Mouse (Mus musculus) stomach, embryonic 14.5 days (tissue): ENCODE measurements around the gene Nrip1. TPM values are rescaled to one million over a fixed set of nuclear protein-coding genes. Genes with fewer than 3 reads are reported as not detected.

Experiments
- ATAC-seq: fragments of 200-750 bp; cut with Nextera tagmentation; 2 replicates; pipeline ENCODE4 v1.8.0; 2017; ENCODE audit warnings: low read depth, moderate TSS enrichment; ENCODE audit not compliant: insufficient number of reproducible peaks, insufficient read depth, low FRiP score
- H3K27ac ChIP-seq: fragments of 300-500 bp; sonication (generic); 2 replicates; pipeline ENCODE4 v1.5.1; 2014; ENCODE audit warnings: mild to moderate bottlenecking, low read length, moderate library complexity, mixed read lengths
- H3K27me3 ChIP-seq: fragments of 300-500 bp; sonication (generic); 2 replicates; pipeline ENCODE4 v1.6.1; 2014; ENCODE audit warnings: low read length, control low read depth, mixed read lengths; ENCODE audit not compliant: control insufficient read depth, insufficient read depth
- H3K36me3 ChIP-seq: fragments of 300-500 bp; sonication (generic); 2 replicates; pipeline ENCODE4 v1.6.1; 2014; ENCODE audit warnings: mild to moderate bottlenecking, control low read depth, low read length, moderate library complexity, mixed read lengths; ENCODE audit not compliant: control insufficient read depth, insufficient read depth
- H3K4me1 ChIP-seq: fragments of 300-500 bp; sonication (generic); 2 replicates; pipeline ENCODE4 v1.6.1; 2014; ENCODE audit warnings: low read length, control low read depth, mixed read lengths; ENCODE audit not compliant: control insufficient read depth, insufficient read depth
- H3K4me2 ChIP-seq: fragments of 300-500 bp; sonication (generic); replicated peaks from 2 replicates; pipeline ENCODE4 v1.6.1; 2014; ENCODE audit warnings: low read depth, low read length, control low read depth
- H3K4me3 ChIP-seq: fragments of 300-500 bp; sonication (generic); 2 replicates; pipeline ENCODE4 v1.5.1; 2014; ENCODE audit warnings: low read depth, low read length, control low read depth
- H3K9ac ChIP-seq: fragments of 300-500 bp; sonication (generic); replicated peaks from 2 replicates; pipeline ENCODE4 v1.6.1; 2014; ENCODE audit warnings: low read depth, mild to moderate bottlenecking, control low read depth, low read length, moderate library complexity, mixed read lengths
- H3K9me3 ChIP-seq: fragments of 300-500 bp; sonication (generic); 2 replicates; pipeline ENCODE4 v1.6.1; 2016; ENCODE audit warnings: low read depth, low read length, control low read depth; ENCODE audit not compliant: control insufficient read depth
- WGBS: fragments of 180-500 bp; shearing (Covaris S2); extraction: QIAGEN DNeasy Blood & Tissue Kit; methylation state at CpG from one replicate; pipeline ENCODE4 v1.1.7; 2014; 5-methylcytosine and 5-hydroxymethylcytosine counted together
- polyA plus RNA-seq: library from polyadenylated mRNA; unstranded; fragments of >200 nt; fragmentation: Nextera tagmentation; extraction: Ambion mirVana; gene quantifications from 2 replicates; pipeline ENCODE4 v1.2.1, GENCODE M21; 2014

Nrip1 gene
- polyA plus RNA-seq, 1 experiment from 2014 or later, result 51.4 TPM

DNA sequence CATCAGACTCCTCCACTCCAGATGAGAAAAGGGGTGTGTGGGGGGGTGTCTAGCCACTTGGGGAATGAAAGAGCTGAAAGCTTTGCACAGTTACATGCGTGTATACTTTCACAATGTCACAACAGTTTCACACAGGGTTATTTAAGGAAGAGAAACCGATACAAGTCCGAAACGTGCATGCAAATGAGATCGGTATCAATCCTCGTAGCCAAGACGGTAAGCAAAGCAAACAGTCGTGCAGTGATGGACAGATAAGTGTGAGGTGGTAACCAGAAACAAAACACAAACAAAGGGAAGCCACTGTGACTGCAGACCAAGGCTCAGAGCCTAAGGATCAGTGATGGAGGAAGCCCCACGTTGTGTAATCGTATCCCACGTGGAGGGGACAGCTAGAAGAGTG lies 36.7 kb downstream of the Nrip1 start:
- no peak overlapping the region for H3K9ac ChIP-seq
- no peaks in the 10 kb centered on the region for H3K4me1 ChIP-seq
- no peak overlapping the region for H3K27ac ChIP-seq
- no peak for ATAC-seq
- 89% methylated on average over 11 of the region's 11 CpGs for WGBS
- H3K4me3 ChIP-seq, result no peak overlapping the region
- no peaks in the 10 kb centered on the region for H3K27me3 ChIP-seq
- no peaks in the 10 kb centered on the region for H3K9me3 ChIP-seq
- H3K36me3 ChIP-seq, result 0 out of 2 replicates have a peak, but pooled peaks cover 3% of the 10 kb centered on the region
- H3K4me2 ChIP-seq, result no peak overlapping the region

DNA sequence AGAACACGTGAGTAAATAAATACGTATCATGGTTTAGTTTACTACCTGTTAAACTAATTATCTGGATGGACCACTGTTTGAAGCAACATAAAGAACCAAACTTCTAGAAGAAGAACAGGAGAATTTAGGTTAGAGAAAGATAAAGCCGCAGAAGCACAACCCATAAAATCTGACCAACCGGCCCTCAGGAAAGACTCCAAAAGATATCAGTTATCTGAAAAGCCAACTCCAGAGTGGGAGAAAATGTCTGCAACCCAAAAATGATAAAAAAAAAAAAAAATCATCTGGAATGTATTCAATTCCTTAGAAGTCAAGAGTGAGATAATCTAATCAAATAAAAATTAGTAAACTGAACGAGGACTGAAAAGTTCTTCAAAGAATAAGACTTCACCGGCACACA lies 37.7 kb downstream of the Nrip1 start:
- no peak for ATAC-seq
- Histone ChIP-seq H3K27me3 (no peaks in the 10 kb centered on the region), H3K4me2 (no peak overlapping the region), H3K9me3 (no peaks in the 10 kb centered on the region), H3K27ac (no peak overlapping the region), H3K4me3 (no peak overlapping the region), H3K9ac (no peak overlapping the region), H3K4me1 (no peaks in the 10 kb centered on the region), H3K36me3 (0 out of 2 replicates have a peak, but pooled peaks cover 3% of the 10 kb centered on the region)
- WGBS, result 90% methylated on average over 6 of the region's 6 CpGs

GRCm38 (mm10) chr16:76332127-76332526 lies 41.5 kb downstream of the Nrip1 start:
- Histone ChIP-seq H3K9ac (no peak overlapping the region), H3K9me3 (no peaks in the 10 kb centered on the region), H3K36me3 (no peaks in the 10 kb centered on the region), H3K4me3 (no peak overlapping the region), H3K27me3 (no peaks in the 10 kb centered on the region), H3K4me1 (no peaks in the 10 kb centered on the region), H3K27ac (no peak overlapping the region), H3K4me2 (no peak overlapping the region)
- WGBS, result 39% methylated on average over 7 of the region's 7 CpGs
- ATAC-seq, result 0 out of 2 replicates have a peak, but pooled peaks have one; percentile 37

- no peak overlapping the region for H3K4me2 ChIP-seq
- no peaks in the 10 kb centered on the region for H3K4me1 ChIP-seq
- no peak overlapping the region for H3K27ac ChIP-seq
- WGBS, result 89% methylated on average over 7 of the region's 7 CpGs
- no peaks in the 10 kb centered on the region for H3K27me3 ChIP-seq
- H3K9me3 ChIP-seq, result no peaks in the 10 kb centered on the region
- no peak overlapping the region for H3K9ac ChIP-seq
- ATAC-seq, result no peak
- no peak overlapping the region for H3K4me3 ChIP-seq
- no peaks in the 10 kb centered on the region for H3K36me3 ChIP-seq
Measured at GRCm38 (mm10) chr16:76331231-76331630, 42.4 kb downstream of the Nrip1 start.

DNA sequence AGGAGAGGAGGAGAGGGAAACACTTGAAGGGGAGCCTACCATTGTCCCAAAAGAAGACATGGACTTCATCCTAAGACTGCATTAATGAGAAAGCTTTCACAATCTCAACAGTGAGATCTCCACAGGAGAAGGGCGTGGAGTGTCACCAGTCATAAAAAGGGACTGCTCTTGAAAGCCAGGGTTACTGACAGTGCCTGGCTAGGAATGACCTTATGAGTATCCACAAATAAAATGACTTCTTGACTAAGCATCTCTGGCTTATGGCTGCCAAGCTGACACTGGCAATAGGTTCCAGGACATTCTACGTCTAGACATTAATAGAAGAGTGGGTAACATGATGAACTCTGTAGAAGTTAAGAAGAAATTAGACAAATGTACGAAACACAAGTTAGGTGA lies 48.3 kb downstream of the Nrip1 start:
- Histone ChIP-seq H3K36me3 (no peaks in the 10 kb centered on the region), H3K9ac (no peak overlapping the region), H3K4me3 (no peak overlapping the region), H3K4me1 (peaks cover 18% of the 10 kb centered on the region; the same call in 1 of the 2 replicates), H3K4me2 (no peak overlapping the region), H3K9me3 (no peaks in the 10 kb centered on the region), H3K27ac (no peak overlapping the region), H3K27me3 (no peaks in the 10 kb centered on the region)
- WGBS, result 96% methylated on average over 3 of the region's 3 CpGs
- no peak for ATAC-seq

- peaks cover 24% of the 10 kb centered on the region for H3K4me1 ChIP-seq
- no peaks in the 10 kb centered on the region for H3K27me3 ChIP-seq
- ATAC-seq, result no peak
- no peak overlapping the region for H3K4me3 ChIP-seq
- WGBS, result 77% methylated on average over 3 of the region's 4 CpGs
- no peak overlapping the region for H3K27ac ChIP-seq
- no peaks in the 10 kb centered on the region for H3K36me3 ChIP-seq
- no peak overlapping the region for H3K4me2 ChIP-seq
- no peak overlapping the region for H3K9ac ChIP-seq
- no peaks in the 10 kb centered on the region for H3K9me3 ChIP-seq
Measured at GRCm38 (mm10) chr16:76324411-76325314, 49.0 kb downstream of the Nrip1 start.

DNA sequence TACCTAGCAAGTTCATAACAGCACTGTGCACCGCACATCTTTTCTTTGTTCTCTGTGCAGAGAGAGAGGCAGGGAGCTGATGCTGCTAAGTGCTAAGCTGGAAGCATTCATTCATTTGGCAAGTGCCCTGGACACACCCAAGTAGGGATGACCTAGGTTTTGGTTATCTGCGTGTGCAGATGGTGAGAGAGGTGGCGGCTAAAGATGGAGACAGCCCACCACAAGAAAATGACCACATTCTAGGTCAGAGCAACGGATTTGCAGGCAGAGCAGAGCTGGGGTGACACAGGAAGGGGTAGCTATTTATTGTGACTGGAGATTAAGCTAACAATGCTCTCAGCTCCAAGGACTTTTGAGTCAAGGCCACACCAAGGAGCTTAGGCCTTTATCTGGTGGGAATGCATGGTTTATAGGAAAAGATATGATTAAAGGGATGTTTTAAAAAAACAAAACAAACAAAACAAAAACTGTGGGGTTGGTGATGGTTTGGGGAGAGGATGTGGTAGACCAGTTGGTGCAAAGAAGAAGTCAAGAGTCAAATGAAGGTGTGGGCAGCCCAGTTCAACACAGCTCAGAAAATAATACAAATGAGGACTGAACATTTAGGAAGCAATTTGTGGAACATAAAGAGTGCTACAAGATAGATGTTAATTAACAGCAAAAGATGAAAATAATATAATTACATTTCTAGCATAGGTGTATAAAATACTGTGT lies 49.9 kb downstream of the Nrip1 start:
- no peaks in the 10 kb centered on the region for H3K36me3 ChIP-seq
- H3K4me1 ChIP-seq, result peaks cover 24% of the 10 kb centered on the region
- no peaks in the 10 kb centered on the region for H3K9me3 ChIP-seq
- no peak overlapping the region for H3K9ac ChIP-seq
- no peak overlapping the region for H3K27ac ChIP-seq
- H3K27me3 ChIP-seq, result no peaks in the 10 kb centered on the region
- no peak overlapping the region for H3K4me3 ChIP-seq
- WGBS, result 85% methylated on average over 4 of the region's 4 CpGs
- H3K4me2 ChIP-seq, result no peak overlapping the region
- peak; percentile 68; the same call in 1 of the 2 replicates for ATAC-seq

DNA sequence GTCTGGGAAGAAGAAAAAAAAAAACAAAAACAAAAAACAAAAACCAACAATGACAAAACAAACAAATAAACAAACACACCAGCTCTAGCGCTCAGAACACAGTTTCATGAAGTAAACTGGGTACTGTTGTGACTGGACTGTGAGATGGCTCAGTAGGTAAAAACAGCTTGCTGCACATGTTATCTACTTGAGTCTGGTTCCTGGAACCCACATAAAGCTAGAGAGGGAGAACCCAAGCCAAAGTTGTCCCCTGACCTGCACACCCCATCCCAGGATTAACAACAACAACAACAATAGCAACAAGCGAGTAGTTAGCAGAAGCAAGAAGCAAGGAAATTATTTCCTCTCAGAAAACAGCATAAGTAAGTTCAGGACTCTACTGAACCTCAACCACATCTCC lies 50.5 kb downstream of the Nrip1 start:
- ATAC-seq, result no peak

More for the DNA sequence above, 50.5 kb downstream of the Nrip1 start:
- WGBS, result 94% methylated on average over 2 of the region's 2 CpGs
- peaks cover 24% of the 10 kb centered on the region for H3K4me1 ChIP-seq
- no peaks in the 10 kb centered on the region for H3K27me3 ChIP-seq
- no peak overlapping the region for H3K4me2 ChIP-seq
- no peaks in the 10 kb centered on the region for H3K9me3 ChIP-seq
- H3K27ac ChIP-seq, result no peak overlapping the region
- no peaks in the 10 kb centered on the region for H3K36me3 ChIP-seq
- no peak overlapping the region for H3K9ac ChIP-seq
- H3K4me3 ChIP-seq, result no peak overlapping the region
